Mouse (Mus musculus): ENCODE measurements around the gene Ccr9.
"Not testable (repeated sequence)": the region's sequence is repeated elsewhere in the genome, so short reads cannot be mapped to it uniquely, and the experiment has no call there.

Gene Ccr9

DNA sequence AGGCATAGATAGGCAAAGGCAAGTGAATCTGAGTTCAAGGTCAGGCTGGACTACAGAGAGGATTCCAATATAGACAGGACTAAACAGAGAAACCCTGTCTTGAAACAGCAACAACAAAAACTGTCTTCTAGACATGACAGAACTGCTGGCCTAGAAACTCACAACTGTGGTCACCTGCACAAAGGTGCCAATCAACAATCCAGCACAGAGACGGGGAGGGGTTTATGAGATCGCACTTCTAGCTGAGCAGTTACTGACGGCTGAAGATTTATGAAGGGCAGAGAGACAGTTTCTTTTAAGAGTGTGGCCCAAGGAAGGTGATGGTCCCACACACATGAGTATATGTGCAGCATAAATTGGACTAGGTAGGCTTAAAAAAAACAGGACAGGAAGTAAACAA, 38.1 kb downstream of the Ccr9 start:
- ATAC-seq (ENCODE audit: low TSS enrichment) = no peak

DNA sequence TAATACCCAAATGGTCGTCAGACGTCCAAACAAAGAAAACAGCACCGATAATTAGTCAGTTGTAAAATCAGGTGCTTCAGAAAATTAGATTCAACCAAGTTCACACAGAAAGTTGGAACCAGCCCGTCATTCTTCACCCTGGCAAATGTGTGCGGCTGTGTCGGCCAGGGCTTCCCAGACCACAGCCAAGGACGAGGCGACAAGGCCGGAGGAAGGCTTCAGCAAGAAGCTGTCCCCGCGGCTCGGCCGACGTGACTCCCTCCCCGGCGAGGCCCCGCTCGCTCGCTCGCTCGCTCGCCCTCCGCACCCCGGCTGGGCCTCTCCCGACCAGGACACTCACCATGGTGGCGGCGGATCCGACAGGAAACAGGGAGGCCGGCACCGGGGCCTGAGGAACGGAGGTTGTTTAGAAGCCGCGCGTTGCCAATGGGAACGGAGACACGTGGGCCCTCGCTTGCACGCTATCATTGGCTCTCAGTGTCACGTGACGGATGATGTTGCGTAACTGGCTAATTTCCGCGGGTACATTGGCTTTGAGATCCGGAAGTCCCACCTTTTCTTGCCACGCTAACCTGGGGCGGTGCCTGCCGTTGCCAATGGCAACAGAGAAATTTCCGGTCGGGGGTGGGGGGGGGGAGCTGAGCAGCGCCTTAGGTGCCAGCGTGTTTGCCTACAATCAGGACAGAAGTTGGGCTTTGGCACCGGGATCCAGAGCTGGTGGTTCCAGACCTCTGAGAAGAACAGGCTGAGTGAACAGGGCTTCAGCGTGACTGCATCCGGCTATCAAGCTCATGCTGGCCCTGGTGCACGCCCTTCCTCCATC, 39.2 kb downstream of the Ccr9 start, which contains the start of gene Lztfl1:
TSS of gene Lztfl1 (minus strand) at position 512 of the 823 bp plus-strand sequence.
- peak; percentile 100 for ATAC-seq (ENCODE audit: low TSS enrichment)

DNA sequence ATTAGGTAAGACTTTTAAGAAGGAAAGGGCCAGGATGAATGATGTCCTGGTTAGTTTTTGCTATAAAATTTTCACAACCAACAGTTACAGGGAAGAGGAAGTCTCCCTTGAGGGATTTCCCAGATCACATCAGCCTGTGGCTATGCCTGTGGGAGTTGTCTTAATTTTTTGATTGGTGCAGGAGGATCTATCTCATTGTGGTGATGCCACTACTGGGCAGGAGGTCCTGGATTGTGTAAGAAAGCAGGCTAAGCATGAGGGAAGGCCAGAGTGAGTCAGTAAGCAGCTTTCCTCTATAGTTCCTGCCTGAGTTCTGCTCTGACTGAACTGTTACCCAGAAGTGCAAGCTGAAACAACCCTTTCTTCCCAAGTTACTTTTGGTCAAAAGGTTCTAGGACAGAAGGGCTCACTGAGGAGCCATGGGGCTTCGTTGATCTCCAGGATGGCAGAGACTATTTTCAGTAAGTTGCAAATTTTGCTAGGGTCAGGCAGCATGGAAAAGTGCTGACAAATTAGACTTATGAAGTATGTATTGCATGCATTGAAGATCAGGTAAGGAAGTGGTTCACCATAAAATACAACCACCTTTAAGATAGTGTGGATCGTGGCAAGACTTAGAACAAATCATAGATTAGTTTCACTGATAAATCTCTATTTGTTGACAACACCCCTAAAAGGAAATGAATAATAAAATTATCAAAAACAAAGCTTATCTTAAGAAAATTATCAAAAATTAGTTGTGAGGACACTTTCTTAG, 44.7 kb downstream of the Ccr9 start:
- ATAC-seq (ENCODE audit: low TSS enrichment) = no peak

DNA sequence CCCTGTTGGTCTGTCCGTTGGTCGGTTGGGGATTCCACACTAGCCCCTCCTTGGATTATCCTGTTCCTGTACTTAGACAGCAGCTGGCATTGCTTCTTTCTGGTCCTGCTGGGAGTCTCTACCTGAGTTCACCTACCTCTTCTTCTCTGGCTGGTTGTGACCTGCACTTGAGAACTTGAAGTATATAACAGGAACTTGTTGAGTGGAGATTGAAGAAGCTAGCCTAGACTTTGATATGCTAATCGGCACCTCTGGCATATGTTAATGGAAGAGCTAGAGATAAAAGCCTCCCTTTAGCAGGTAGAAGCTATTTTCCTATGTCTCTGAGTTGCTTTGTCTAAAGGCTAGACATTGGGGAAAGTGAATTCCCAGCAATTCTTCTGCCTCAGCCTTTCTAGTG, 53.0 kb downstream of the Ccr9 start:
- no peak for ATAC-seq (ENCODE audit: low TSS enrichment)

DNA sequence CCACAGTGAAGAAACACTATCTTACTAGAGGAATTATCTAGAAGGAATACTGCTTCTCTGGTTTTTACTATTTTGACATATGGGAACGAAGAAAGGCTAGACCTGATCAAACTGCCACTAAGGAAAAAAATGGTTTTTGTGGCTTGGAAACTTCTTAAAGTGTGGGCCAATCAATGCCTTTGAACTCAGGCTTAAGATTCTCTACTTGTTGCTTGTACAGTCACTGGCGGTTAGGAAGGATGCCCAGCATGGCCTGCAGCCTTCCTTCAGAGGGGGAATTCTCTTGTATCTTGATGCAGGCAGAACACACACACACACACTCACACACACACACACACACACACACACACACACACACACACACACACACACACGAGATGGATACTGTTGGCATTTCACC, 55.9 kb downstream of the Ccr9 start:
- no peak for ATAC-seq (ENCODE audit: low TSS enrichment)

DNA sequence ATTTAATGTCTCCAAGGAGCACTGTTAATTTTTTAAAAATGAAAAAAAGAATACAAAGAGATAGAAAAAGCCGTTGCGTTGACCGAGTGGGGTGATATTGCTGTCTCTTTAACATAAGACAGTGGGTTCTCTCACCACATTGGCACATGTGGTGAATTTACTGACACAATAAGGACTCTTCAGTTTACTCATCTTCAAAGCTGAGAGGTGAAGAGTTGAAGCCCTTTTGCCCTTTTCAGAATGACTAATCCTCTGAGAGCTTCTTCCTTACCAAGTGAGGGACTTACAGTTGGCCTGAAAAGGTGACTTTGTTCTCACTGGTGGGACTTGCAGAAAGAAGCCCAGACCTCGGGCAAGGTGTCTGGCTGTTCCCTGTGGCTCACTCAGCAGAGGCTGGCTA, 62.6 kb downstream of the Ccr9 start:
- ATAC-seq (ENCODE audit: low TSS enrichment) = no peak

DNA sequence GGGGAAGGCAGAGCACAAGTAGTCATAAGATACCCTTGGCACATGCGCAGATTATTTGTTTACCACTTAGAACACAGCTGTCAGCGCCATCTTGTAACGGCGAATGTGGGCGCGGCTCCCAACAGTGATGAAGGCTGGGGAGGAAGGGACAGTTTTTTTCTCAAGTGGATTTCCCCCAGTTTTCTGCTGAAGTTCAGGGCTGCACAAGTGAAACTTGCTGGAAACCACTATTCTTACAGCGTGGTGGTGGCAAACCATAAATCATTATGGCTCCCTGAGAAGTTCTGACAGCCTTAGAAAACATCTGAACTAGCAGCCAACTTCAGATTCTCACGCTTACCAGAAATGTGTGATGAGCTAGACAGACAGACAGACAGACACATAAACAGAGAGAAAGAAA, 71.4 kb downstream of the Ccr9 start:
- not testable (repeated sequence) for ATAC-seq (ENCODE audit: low TSS enrichment)

DNA sequence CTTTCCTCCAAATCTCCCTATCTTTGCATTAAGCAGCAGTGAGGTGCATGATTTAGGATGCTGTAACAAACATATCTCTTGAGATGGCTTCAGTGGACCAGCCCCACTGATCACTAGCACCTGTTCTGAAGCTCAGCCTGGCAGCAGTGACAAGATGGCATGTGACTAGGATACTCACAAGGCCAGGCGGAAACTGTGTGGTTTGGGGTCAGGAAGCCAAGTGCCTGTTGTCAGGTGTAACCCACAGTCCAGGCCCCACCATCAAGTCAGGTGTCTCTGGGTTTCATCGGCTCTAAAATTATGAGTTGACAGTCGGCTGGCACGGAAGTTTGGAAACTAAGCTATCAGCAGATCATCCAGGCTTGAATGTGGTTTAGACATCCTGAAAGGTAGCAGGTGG, 76.1 kb downstream of the Ccr9 start:
- no peak for ATAC-seq (ENCODE audit: low TSS enrichment)

DNA sequence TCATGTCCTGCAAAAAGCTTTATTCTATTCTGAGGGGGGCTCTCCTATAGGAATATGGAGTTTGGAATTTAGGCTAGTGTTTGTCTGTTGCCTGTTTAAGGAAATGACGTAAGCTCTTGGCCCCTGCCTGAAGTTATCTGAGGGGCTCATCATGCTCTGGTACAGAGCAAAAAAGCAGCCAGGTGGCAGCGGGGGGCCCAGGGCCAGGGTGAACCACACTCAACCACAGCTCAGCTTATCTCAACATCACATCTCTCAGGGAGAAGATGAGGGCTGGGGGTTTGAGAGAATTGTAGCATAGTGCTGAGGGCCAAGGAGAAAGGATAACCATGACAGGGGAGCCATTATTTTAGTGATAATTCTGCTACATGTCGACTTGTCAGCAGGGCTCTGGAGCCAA, 78.5 kb downstream of the Ccr9 start:
- no peak for ATAC-seq (ENCODE audit: low TSS enrichment)

DNA sequence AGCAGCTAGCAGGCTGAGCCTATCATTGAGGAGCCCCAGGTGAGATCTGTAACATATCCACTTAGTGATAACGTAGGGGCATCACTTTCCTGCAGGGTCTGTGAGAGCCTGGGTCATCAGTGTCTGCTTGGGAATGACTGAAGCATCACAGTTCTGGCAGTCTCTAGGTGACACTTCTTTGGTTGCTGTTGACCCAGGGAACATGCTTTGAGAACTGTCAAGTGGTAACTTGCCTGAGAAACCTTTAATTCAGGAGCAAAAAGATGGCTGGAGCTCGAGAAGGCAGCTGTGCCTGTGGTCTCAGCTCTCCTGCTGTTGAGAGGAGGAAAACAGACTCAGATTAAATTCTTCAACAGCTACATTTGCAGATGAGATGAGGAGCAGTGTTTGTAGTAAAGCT, 79.1 kb downstream of the Ccr9 start:
- ATAC-seq (ENCODE audit: low TSS enrichment) = no peak

DNA sequence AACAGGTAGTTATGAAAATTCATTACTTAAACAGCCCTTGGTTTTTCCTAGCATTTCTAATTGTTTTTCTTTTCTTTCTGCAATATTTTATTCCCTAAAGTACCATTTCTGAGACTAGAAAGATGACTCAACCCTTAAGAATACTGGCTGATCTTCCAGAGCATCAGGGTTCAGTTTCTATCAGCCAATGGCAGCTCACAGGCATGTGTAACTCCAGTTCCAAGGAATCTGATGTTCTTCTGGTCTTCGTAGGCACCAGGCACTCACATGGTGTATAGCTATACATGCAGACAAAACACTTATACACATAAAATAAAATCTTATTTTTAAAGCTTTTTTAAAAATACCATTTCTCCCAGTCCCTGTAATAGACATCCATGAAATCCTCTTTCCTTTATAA, 79.9 kb downstream of the Ccr9 start:
- ATAC-seq (ENCODE audit: low TSS enrichment) = no peak

DNA sequence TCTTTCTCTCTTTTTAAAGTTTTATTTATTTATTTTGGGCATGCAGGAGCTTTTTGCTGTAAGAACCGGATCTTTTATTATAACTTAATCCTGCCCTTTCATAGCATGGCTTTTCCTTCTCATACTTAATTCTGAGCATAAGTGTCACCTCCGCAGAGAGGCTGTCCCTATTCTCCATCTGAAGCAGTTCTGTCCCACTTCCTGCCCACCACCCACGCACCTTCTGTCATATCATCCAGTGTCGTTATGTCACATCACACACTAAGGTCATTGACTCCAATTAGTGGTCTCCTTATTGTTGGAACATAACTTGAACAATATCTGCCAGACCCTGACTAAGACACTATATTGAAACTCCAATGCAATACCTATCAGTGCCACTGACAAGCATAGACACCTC, 80.4 kb downstream of the Ccr9 start:
- ATAC-seq (ENCODE audit: low TSS enrichment) = no peak

DNA sequence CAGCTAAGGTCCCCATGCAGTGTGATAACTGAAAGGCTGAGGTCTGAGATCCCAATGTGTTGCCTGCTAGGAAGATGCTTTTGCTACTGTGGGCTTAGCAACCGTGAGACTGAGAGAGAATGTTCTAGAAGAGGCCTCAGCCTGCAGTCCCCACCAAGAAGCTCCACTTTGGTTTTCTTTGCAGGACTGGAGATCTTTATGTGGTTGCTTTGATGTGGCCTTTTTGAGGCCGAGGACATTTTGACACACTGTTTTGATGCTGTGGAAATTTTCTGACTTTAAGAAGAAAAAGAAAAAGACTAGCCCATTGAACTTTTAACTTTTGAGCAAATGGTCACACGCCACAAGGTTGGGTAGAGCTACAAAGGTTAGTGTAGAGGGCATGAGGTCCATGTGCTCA, 82.6 kb downstream of the Ccr9 start:
- no peak for ATAC-seq (ENCODE audit: low TSS enrichment)

DNA sequence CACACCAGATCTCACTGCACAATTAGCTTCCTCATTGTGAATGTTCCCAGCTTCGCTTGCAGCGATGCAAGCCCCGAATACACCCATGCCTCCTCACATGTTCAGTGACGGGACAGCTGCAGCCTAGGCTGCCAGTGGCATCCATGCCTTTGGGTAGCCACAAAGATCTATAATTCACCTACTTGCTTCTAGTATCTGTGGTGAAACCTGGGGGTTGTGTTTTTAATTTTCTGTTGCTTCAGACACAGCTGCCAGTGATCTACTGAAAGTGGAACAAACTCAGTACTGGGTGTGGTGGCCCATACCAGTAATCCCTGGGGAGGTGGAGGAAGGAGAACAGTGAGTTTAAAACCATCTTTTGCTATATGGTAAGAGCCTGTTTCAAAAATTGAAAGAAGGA, 84.6 kb downstream of the Ccr9 start:
- no peak for ATAC-seq (ENCODE audit: low TSS enrichment)

DNA sequence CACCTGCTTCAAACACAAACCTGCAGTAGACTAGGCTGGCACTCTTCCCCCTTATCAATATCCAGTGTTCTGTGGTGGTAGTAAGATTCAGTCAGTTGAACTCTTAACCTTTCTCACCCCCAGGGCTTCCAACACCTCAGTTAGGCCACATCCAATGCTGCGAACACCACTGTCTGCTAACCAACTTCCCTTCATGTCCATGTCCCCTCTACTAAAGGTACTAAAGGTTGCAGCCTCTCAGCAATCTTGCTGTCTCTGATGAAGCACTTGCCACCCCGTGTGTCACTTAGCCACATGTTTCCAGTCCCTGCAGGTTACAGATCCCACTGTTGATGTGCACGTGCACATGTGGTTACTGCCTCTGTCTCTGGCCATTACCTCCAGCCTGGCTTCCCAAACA, 85.5 kb downstream of the Ccr9 start:
- no peak for ATAC-seq (ENCODE audit: low TSS enrichment)

DNA sequence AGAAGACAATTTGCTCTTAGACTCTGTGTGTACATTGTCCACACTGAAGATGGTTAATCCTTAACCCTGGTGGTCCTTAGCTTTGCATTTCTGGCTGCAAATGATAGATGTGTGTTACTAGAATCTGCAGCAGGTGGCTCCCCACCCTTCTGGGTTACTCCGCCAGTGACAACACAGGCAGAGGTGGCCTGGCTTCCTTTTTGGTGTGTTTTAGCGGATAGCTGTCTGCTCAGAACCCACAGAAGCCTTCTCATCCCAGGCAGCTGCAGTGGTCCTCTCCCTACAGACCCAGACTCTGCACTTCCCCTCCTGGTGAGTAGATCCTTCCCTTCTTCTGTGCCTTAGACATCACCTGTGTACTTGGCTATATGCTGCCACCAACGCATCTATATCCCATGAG, 88.8 kb downstream of the Ccr9 start:
- ATAC-seq (ENCODE audit: low TSS enrichment) = no peak

DNA sequence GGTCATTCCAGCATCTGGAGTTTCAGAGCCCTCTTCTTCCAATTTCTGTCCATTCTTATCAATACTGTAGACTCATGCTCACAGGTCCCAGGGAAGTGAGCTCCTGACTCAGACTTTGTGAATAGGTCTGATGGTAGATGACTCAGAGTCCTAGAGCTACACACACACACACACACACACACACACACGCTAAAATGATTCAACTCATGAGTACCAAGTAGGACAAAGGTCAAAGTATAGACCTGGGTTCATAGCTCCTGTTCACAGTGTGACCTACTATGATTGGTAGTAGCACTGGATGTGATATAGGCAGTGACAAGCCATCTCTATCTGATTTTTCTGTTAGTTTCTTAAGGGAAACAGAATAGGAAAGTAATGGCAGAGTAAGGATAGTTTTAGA, 90.2 kb downstream of the Ccr9 start:
- ATAC-seq (ENCODE audit: low TSS enrichment) = no peak

DNA sequence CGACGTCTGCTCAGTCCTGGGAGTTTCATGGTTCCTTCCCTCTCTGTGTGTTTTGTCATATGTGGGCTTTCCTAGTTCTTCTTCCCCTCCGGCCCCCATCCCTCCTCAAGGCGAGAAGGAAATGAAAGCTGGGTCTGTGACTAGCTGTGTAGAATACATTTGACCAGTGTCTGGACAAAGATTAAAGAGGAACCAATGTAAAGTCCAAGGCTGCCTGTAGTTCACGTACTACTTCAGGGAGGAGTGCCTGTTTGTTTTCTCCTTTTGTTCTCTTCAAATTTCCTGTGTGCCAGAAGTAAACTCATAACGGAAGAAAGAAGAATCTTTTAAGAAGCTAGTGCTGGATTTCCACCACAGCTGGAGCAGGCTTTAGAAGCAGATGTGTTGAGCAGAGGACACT, 91.3 kb downstream of the Ccr9 start:
- no peak for ATAC-seq (ENCODE audit: low TSS enrichment)

DNA sequence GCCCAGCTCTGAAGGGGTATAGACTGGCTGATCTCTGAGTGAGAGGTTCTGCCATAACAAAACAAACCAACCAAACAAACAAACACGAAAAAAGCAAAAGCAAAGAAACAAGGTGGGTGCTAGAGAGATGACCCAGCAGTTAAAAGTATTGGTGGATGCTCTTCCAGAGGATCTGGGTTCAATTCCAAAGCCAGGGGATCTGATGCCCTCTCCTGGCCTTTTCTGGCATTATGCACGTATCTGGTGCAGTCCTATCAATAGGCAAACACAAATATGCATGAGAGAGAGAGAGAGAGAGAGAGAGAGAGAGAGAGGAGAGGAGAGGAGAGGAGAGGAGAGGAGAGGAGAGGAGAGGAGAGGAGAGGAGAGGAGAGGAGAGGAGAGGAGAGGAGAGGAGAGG, 95.1 kb downstream of the Ccr9 start:
- not testable (repeated sequence) for ATAC-seq (ENCODE audit: low TSS enrichment)

DNA sequence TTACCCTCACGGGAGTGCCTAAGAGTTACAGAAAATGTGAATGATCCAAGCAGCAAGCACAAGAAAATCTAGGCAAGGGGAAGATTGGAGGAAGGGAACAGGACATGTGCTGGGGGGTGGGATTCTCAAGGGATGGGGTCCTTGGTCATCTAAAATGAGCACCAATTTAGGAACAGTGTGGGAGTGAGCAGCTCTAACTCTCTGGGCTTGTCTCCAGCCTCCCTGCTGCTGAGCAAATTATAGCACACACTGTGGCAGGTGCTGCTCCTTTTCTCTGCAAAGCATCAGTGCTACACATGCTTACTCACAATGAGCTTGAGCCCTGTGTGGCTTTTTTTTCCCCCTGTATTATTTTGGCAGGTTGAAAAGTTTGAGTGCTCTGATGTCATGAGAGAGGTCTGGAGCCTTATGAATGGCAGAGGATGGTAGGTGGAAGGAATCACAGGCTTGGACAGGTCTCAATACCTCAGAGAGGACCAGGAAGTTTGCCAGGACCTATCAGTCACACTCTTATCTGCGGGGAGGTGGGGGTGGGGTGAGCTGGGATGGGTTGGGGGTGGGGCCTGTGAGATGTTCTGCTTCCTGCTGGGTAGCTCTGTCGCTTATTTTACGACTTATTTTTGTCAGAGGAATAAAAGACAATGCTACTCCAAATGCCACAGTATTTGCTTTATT, 110.8 kb downstream of the Ccr9 start:
- ATAC-seq (ENCODE audit: low TSS enrichment) = peak; percentile 99

DNA sequence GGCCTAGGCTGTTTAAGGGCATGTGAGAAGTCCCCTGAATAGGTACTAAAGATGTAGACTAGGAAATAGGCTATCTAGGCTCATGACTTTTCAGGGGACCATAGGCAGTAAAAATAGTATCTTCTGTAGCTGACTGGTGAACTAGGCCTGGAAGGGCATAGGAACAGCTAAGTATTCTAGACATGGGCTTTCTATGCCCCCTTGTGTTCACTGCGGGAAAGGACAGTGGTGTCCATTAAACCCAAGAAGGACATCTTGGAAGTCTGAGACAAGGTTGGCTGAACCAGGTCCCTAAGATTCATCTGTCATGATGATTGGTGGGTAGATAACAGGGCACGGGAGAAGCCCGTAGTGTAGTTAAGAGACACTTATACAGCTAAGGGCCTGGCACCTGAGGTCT, 117.9 kb downstream of the Ccr9 start:
- peak; percentile 74; the same call in 1 of the 2 replicates for ATAC-seq (ENCODE audit: low TSS enrichment)

DNA sequence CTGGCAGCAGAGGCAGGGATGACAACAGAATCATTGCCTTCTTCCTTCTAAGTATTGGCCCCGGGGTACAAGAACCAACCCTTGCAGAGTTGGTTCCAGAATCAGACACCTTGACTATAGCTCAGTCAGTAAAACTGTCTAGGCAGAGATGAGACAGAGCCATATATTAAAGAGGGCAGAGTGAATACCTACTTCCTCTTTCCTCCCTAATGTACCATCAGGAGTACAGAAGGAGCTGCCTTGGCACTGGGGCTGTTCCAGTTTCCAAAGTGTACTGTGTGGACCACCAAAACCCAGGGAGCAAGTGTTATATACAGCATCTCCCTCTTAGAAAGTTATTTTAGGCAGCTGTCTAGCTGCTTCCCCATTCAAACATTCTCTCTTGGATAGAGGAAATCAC, 123.3 kb downstream of the Ccr9 start:
- no peak for ATAC-seq (ENCODE audit: low TSS enrichment)

DNA sequence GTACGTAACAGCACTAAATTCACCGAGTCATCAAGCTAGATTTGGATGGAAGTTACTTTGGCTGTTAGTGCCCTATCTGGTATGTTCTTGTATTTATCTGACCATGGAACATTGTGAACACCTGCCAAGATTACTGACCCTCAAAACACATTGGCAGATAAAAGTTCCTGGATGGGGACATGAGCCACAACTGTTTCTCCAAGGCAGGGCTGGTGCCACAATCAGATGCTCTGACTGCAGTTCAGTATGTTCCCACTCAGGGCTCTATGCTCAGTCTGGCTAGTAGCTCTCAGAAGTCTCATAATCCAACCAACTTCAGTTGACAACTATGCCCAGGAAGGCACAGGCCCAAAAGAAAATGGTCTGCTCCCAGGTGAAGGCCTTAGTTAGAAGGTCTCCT, 124.2 kb downstream of the Ccr9 start:
- ATAC-seq (ENCODE audit: low TSS enrichment) = no peak
